Mouse (Mus musculus) embryo, embryonic 11.5 days (tissue): ENCODE measurements around the gene Wdr27.
"Not testable (repeated sequence)": the region's sequence is repeated elsewhere in the genome, so short reads cannot be mapped to it uniquely, and the experiment has no call there.

Experiments
- DNase-seq: peaks from one replicate; pipeline ENCODE4 v3.0.0-alpha.2; 2012; ENCODE audit warnings: low read depth, low spot score

Wdr27 gene

GRCm38 (mm10) chr17:14931469-14931868, 11.5 kb downstream of the Wdr27 start:
- DNase-seq = no peak

GRCm38 (mm10) chr17:14930697-14931096, 12.3 kb downstream of the Wdr27 start:
- no peak for DNase-seq

GRCm38 (mm10) chr17:14928631-14929030, 14.3 kb downstream of the Wdr27 start:
- DNase-seq = no peak

- no peak for DNase-seq
Measured at GRCm38 (mm10) chr17:14927644-14928218, 15.2 kb downstream of the Wdr27 start.

- no peak for DNase-seq
Measured at GRCm38 (mm10) chr17:14921582-14921981, 21.4 kb downstream of the Wdr27 start.

DNA sequence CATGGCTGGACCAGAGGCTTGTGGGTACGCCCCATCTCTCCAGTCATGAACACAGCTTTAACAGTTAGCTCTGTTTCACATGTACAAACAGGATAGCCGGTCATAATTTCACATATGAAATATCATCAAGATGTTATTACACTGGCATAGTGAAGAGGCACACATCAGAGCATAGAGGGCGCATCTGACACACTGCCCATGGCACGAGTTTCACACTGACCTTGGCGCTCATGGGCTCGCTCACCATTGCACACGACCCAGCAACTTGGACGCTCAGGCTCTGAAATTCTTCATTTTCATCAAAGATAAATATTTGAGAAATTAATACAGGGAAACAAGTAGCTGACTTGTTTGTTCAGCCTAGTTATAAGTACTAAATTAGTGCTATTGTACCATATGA, 25.1 kb downstream of the Wdr27 start:
- DNase-seq = no peak

DNA sequence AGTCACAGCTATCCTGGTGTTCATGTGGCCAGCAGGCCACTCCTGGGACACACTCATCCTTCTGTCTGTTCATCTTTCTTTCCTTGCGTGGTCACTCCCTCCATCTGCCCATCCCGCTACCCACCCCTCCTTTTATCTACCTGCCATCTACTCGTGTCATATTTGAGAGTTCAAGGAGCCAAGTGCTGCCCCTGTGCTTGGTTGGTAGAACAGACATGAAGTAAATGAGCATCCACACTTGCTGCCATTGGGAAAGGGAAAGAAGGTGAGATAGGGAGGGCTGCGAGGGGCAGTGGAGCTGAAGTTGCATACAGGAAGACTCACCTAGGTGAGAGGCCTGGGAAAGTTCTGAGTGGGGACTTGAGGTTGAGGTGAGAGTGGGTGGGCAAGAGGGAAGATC, 28.6 kb downstream of the Wdr27 start:
- no peak for DNase-seq

GRCm38 (mm10) chr17:14912981-14913380, 30.0 kb downstream of the Wdr27 start:
- DNase-seq = no peak

- DNase-seq = no peak
Measured at GRCm38 (mm10) chr17:14912420-14912819, 30.5 kb downstream of the Wdr27 start.

DNA sequence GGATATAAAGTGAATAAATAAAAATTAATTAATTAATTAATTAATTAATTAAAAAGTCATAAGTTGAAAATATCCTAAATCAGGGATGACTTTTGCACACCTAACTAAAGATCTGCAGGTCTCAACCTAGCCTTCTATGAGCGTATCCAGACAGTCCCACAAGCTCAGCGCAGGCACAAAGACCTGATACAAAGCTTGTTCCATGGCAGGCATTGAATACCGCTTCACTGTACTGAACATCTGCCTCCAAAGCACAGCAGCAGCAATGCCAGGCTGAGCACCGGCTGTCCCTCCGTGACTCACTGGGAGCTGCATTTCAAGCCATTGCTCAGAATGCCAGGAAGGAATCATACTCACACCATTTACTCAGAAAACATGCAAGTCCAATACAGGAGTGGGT, 32.2 kb downstream of the Wdr27 start:
- no peak for DNase-seq

- no peak for DNase-seq
Measured at GRCm38 (mm10) chr17:14909331-14909730, 33.6 kb downstream of the Wdr27 start.

- DNase-seq = no peak
Measured at GRCm38 (mm10) chr17:14907136-14907535, 35.8 kb downstream of the Wdr27 start.

GRCm38 (mm10) chr17:14906611-14907010, 36.3 kb downstream of the Wdr27 start:
- DNase-seq = no peak

- peak; percentile 71 for DNase-seq
Measured at GRCm38 (mm10) chr17:14904637-14905265, 38.2 kb downstream of the Wdr27 start.

DNA sequence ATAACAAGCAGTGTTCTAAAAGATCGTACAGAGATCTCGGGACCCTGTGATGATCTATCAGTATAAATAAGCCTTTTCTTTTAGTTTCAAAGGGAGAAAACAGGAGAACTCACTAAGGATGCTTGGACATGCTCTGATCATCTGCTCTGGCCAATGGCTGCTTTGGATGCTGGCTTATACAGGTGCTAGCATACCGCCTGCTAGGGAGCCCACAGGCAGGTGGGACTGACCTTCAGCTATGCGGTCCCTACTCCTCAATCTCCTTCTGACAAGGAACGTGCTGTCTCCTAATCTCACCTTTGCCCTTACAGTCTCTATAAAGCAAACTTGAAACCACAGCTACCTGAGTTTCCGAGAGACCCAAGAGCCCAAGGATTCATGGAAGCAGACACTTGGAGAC, 38.8 kb downstream of the Wdr27 start:
- DNase-seq = no peak

DNA sequence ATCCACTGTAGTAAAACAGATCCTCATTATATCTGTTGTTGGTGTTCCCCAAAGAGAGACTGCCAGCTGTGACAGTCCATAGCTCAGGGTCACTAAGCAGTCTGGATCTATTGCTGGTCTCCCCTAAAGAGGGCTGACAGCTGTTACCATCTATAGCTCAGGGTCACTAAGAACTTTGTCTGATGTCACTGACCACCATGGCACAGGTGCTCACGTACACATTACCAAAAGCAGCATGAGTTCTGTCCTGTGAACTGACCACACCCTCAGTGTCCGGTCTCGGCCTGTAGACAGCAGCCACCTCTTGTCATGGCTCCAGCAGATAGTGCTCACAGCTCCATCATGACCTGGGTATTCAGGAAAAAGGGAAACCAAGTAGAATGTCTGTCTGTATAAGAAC, 39.7 kb downstream of the Wdr27 start:
- DNase-seq = no peak

DNA sequence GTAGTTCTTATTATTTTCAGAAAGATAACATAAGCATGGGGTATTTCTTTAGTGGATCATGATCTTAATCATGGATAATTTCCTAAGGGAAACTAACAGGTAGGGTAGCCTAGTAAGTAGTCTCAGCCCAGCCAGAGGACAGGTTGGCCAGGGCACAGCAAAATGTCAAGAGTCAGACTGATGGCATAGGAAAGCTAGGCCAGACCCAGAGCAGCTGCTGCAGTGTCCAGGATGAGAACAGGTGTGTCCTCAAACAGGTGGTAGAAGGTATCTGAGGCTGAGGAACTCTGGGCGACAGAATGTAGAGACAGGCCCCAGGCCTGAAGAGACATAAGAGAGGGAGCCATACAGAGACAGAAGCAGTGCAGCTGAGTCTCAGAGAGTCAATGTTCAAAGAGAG, 44.0 kb downstream of the Wdr27 start:
- no peak for DNase-seq

GRCm38 (mm10) chr17:14895058-14895457, 47.9 kb downstream of the Wdr27 start:
- DNase-seq = not testable (repeated sequence)

DNA sequence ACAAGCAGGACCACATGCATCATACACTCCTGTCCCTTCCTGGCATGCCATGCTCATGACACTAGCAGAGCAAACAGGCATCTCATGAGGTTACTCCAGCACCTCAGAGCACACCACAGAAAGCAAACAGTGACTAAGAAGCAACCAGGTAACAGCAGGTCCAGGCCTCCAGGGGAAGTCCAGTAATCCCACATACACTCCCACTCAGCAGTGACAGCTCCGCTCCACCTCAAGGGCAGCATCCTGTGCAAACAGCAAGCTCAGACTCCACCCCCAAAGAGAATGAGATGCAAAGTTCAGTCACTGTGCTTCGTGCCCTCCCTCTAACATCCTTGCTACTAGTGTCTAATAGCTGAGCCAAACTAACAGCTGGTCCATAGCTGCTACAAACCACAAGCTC, 56.0 kb downstream of the Wdr27 start:
- no peak for DNase-seq

DNA sequence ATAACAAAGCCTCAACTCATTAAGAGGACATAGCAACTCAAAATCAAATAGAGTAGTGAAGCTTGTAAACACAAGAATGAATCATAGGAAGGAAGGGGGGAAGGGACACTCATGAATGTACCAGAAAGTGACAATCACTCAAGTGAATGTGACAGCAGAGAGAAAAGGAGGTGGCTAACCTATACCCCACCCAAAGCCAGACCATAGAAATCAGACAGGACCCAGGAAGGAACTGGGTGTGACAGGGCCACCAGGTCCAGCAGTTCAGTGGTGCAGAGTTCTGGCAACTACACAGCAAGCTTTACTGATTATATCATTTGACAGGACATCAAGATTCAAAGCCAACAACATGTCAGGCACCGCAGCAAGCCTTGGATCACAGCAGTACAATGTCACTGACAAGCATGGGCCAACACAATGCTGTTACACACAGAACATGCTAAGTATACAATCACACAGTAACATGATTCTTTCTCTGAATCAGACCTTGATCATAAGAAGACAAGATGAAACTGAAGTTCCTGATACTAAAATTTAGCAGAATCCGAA, 68.2 kb downstream of the Wdr27 start:
- DNase-seq = no peak

DNA sequence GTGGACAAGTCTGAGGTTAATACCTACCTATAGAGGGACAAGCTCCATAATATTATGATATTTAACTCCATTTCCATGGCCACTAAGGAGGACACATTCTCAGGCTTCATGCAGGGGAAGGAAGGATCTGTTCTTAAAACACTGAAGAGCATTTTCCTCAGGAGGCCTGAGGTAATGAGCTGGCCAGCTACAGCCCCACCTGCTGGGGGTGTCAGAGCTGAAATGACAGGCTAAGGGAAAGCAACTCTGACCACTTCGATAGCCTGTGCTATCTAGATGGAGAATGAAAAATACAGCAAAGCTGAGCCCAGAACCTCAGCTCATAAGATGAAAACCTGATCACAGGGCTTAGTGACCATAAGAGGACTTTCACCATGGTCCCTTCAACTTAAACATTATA, 82.7 kb downstream of the Wdr27 start:
- no peak for DNase-seq

- DNase-seq = no peak
Measured at GRCm38 (mm10) chr17:14847709-14848108, 95.2 kb downstream of the Wdr27 start.

- no peak for DNase-seq
Measured at GRCm38 (mm10) chr17:14846880-14847279, 96.1 kb downstream of the Wdr27 start.
